Mouse (Mus musculus): ENCODE results near the gene Wfdc21.

DNA sequence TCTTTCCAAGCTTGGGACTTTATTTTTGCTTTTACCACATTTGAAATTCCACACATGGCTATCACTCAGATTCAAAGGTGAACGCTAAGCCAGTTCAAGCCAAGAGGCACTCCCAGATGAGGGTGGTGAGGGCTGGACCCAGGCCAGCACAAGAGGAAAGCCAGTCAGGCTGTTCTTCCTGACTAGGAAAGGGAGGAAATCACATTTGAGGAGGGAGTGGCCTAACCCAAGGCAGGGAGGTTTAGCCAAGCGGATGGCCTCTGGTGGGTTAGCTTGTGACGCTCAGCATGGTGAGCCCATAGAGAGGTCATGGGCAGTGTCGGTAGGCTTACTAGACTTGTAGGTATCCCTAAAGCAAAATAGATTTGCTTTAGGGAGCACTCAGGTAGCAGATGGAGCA lies 40.1 kb downstream of the Wfdc21 start:
- TF ChIP-seq POLR2A (IDR thresholded peaks at IDR 0.05; ENCODE audit: extremely low read depth, insufficient read depth, low read length) (no peak), CTCF (IDR thresholded peaks at IDR 0.05; ENCODE audit: extremely low read depth, insufficient read depth, low read length) (no peak)
